Mouse (Mus musculus) kidney, adult 9 months (tissue): ENCODE measurements at regions not wholly inside any gene's neighbourhood (a gene's known extent, or its start where the extent isn't known, plus 50 kb on each side); places are given as distances from the start of the nearest gene placed in this dataset.
"Not testable (repeated sequence)": the region's sequence is repeated elsewhere in the genome, so short reads cannot be mapped to it uniquely, and the experiment has no call there.

Source experiments
- DNase-seq: peaks from one replicate; pipeline ENCODE4 v3.0.0; 2022

GRCm38 (mm10) chr4:21464456-21464855 is 221.3 kb downstream of the Prdm13 start:
- DNase-seq: no peak

- DNase-seq: no peak
These were observed 244.5 kb downstream of the Prdm13 start for GRCm38 (mm10) chr4:21441274-21441673.

- no peak for DNase-seq
These were observed 249.1 kb downstream of the Prdm13 start for GRCm38 (mm10) chr4:21436710-21437109.

GRCm38 (mm10) chr4:21407850-21408249 is 277.9 kb downstream of the Prdm13 start:
- peak; percentile 7 for DNase-seq

- no peak for DNase-seq
These were observed 316.4 kb downstream of the Prdm13 start for GRCm38 (mm10) chr4:21369314-21369713.

- DNase-seq: peak; percentile 17
These were observed 317.3 kb downstream of the Prdm13 start for GRCm38 (mm10) chr4:21368234-21369021.

- no peak for DNase-seq
These were observed 364.0 kb downstream of the Prdm13 start for GRCm38 (mm10) chr4:21321769-21322168.

- DNase-seq: not testable (repeated sequence)
These were observed 376.5 kb downstream of the Prdm13 start for GRCm38 (mm10) chr4:21309239-21309638.

GRCm38 (mm10) chr4:21307476-21308011 is 378.2 kb downstream of the Prdm13 start:
- no peak for DNase-seq

- DNase-seq: no peak
These were observed 385.6 kb downstream of the Prdm13 start for GRCm38 (mm10) chr4:21300141-21300540.

- peak; percentile 35 for DNase-seq
These were observed 418.5 kb downstream of the Prdm13 start for GRCm38 (mm10) chr4:21267302-21267701.

- no peak for DNase-seq
These were observed 418.9 kb downstream of the Prdm13 start for GRCm38 (mm10) chr4:21266886-21267285.

- no peak for DNase-seq
These were observed 435.4 kb downstream of the Prdm13 start for GRCm38 (mm10) chr4:21250396-21250795.

- DNase-seq: peak; percentile 54
These were observed 463.1 kb downstream of the Prdm13 start for GRCm38 (mm10) chr4:21222631-21223030.

GRCm38 (mm10) chr4:21207617-21208016 is 478.1 kb downstream of the Prdm13 start:
- no peak for DNase-seq

GRCm38 (mm10) chr4:21195620-21196019 is 490.1 kb downstream of the Prdm13 start:
- DNase-seq: no peak

- DNase-seq: no peak
These were observed 512.0 kb downstream of the Prdm13 start for GRCm38 (mm10) chr4:21173789-21174188.

- DNase-seq: no peak
These were observed 512.7 kb downstream of the Prdm13 start for GRCm38 (mm10) chr4:21173019-21173418.

- no peak for DNase-seq
These were observed 515.0 kb downstream of the Prdm13 start for GRCm38 (mm10) chr4:21170734-21171133.

- no peak for DNase-seq
These were observed 523.6 kb downstream of the Prdm13 start for GRCm38 (mm10) chr4:21162124-21162523.

- DNase-seq: no peak
These were observed 559.9 kb downstream of the Prdm13 start for GRCm38 (mm10) chr4:21125892-21126291.

- DNase-seq: no peak
These were observed 590.0 kb downstream of the Prdm13 start for GRCm38 (mm10) chr4:21095741-21096140.

- DNase-seq: no peak
These were observed 615.5 kb downstream of the Prdm13 start for GRCm38 (mm10) chr4:21070198-21070785.
